Mouse (Mus musculus): ENCODE data around the gene Ifitm3. TPM values are rescaled to one million over a fixed set of nuclear protein-coding genes. Genes with fewer than 3 reads are reported as not detected.
"Not testable (repeated sequence)": the region's sequence is repeated elsewhere in the genome, so short reads cannot be mapped to it uniquely, and the experiment has no call there.

The Ifitm3 gene
- polyA plus RNA-seq, 1 experiment, result 397 TPM

GRCm38 (mm10) chr7:140970931-140971330, 39.6 kb downstream of the Ifitm3 start:
- Histone ChIP-seq H3K4me3 (ENCODE audit: control insufficient read depth, insufficient read depth, low read length) (no peak overlapping the region), H3K36me3 (ENCODE audit: control insufficient read depth, insufficient read depth, low read length) (no peaks in the 10 kb centered on the region), H3K4me1 (replicated peaks; ENCODE audit: control insufficient read depth, insufficient read depth, low read length) (no peaks in the 10 kb centered on the region), H3K27me3 (ENCODE audit: control insufficient read depth, insufficient read depth, low read length) (no peaks in the 10 kb centered on the region), H3K27ac (ENCODE audit: control insufficient read depth, insufficient read depth, low read length) (no peak overlapping the region)
- TF ChIP-seq POLR2A (IDR thresholded peaks at IDR 0.05; ENCODE audit: control insufficient read depth, extremely low read depth, insufficient read depth, low read length, poor library complexity), result no peak
- TF ChIP-seq CTCF (IDR thresholded peaks at IDR 0.05; ENCODE audit: borderline replicate concordance, control insufficient read depth, extremely low read depth, insufficient read depth, low read length, poor library complexity), result no peak
- WGBS, result 60% methylated on average over 7 of the region's 7 CpGs
- DNase-seq, result no peak

- not testable (repeated sequence) for H3K4me3 ChIP-seq (ENCODE audit: control insufficient read depth, insufficient read depth, low read length); H3K36me3 ChIP-seq (ENCODE audit: control insufficient read depth, insufficient read depth, low read length); H3K4me1 ChIP-seq (replicated peaks; ENCODE audit: control insufficient read depth, insufficient read depth, low read length); DNase-seq; H3K27ac ChIP-seq (ENCODE audit: control insufficient read depth, insufficient read depth, low read length); H3K27me3 ChIP-seq (ENCODE audit: control insufficient read depth, insufficient read depth, low read length)
- WGBS, result 29% methylated on average over 3 of the region's 3 CpGs
Measured at GRCm38 (mm10) chr7:140968710-140969109, 41.9 kb downstream of the Ifitm3 start.

DNA sequence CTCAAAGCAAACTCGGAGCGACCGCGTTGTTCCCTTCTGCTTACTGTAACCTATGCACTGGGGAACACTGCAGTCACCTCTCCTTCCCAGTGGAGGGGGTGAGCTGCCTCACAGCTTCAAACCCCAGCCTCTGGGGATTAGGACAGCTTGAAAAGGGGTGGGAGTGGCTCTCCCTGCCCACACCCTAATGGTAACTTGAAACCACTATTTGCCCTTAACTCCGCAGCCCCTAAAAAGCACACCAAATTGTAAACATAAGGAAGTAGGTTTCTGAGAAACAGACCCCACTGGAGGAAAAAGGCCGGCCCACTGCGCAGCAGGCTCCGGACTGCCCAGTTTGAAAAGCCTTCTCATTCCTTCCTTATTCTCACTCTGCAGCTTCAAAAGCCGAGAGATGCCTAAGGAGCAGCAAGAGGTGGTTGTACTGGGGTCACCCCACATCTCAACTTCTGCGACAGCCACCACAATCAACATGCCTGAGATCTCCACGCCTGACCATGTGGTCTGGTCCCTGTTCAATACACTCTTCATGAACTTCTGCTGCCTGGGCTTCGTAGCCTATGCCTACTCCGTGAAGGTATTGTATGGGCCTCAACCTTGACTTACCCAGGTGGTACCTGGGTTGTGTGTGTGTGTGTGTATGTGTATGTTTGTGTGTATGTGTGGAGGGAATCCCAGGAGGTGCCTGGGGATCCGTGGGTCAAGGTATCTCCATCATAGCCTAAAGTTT, 42.5 kb downstream of the Ifitm3 start:
- WGBS, result 17% methylated on average over 14 of the region's 14 CpGs
- no peaks in the 10 kb centered on the region for H3K4me1 ChIP-seq (replicated peaks; ENCODE audit: control insufficient read depth, insufficient read depth, low read length)
- no peak overlapping the region for H3K27ac ChIP-seq (ENCODE audit: control insufficient read depth, insufficient read depth, low read length)
- no peak overlapping the region for H3K4me3 ChIP-seq (ENCODE audit: control insufficient read depth, insufficient read depth, low read length)
- no peaks in the 10 kb centered on the region for H3K27me3 ChIP-seq (ENCODE audit: control insufficient read depth, insufficient read depth, low read length)
- no peak for DNase-seq
- H3K36me3 ChIP-seq (ENCODE audit: control insufficient read depth, insufficient read depth, low read length), result no peaks in the 10 kb centered on the region
- TF ChIP-seq POLR2A (IDR thresholded peaks at IDR 0.05; ENCODE audit: control insufficient read depth, extremely low read depth, insufficient read depth, low read length, poor library complexity) (no peak), CTCF (IDR thresholded peaks at IDR 0.05; ENCODE audit: borderline replicate concordance, control insufficient read depth, extremely low read depth, insufficient read depth, low read length, poor library complexity) (no peak)

GRCm38 (mm10) chr7:140966921-140967320, 43.6 kb downstream of the Ifitm3 start, which contains the start of gene Ifitm1:
Gene Ifitm1, plus strand, starts transcription at chr7:140967221.
- no peaks in the 10 kb centered on the region for H3K36me3 ChIP-seq (ENCODE audit: control insufficient read depth, insufficient read depth, low read length)
- H3K4me3 ChIP-seq (ENCODE audit: control insufficient read depth, insufficient read depth, low read length), result no peak within 1 kb of the TSS
- DNase-seq, result no peak
- 68% methylated on average over 4 of the region's 4 CpGs for WGBS
- no peak within 1 kb of the TSS for H3K27ac ChIP-seq (ENCODE audit: control insufficient read depth, insufficient read depth, low read length)
- TF ChIP-seq POLR2A (IDR thresholded peaks at IDR 0.05; ENCODE audit: control insufficient read depth, extremely low read depth, insufficient read depth, low read length, poor library complexity), result no peak
- TF ChIP-seq CTCF (IDR thresholded peaks at IDR 0.05; ENCODE audit: borderline replicate concordance, control insufficient read depth, extremely low read depth, insufficient read depth, low read length, poor library complexity), result no peak
- no peaks in the 10 kb centered on the region for H3K4me1 ChIP-seq (replicated peaks; ENCODE audit: control insufficient read depth, insufficient read depth, low read length)
- H3K27me3 ChIP-seq (ENCODE audit: control insufficient read depth, insufficient read depth, low read length), result no peaks in the 10 kb centered on the region

GRCm38 (mm10) chr7:140962733-140963132, 47.8 kb downstream of the Ifitm3 start:
- WGBS, result 91% methylated on average over 2 of the region's 2 CpGs
- no peak for DNase-seq
- no peaks in the 10 kb centered on the region for H3K36me3 ChIP-seq (ENCODE audit: control insufficient read depth, insufficient read depth, low read length)
- no peak overlapping the region for H3K27ac ChIP-seq (ENCODE audit: control insufficient read depth, insufficient read depth, low read length)
- no peaks in the 10 kb centered on the region for H3K4me1 ChIP-seq (replicated peaks; ENCODE audit: control insufficient read depth, insufficient read depth, low read length)
- H3K4me3 ChIP-seq (ENCODE audit: control insufficient read depth, insufficient read depth, low read length), result no peak overlapping the region
- no peaks in the 10 kb centered on the region for H3K27me3 ChIP-seq (ENCODE audit: control insufficient read depth, insufficient read depth, low read length)
- TF ChIP-seq POLR2A (IDR thresholded peaks at IDR 0.05; ENCODE audit: control insufficient read depth, extremely low read depth, insufficient read depth, low read length, poor library complexity), result no peak
- no peak for TF ChIP-seq CTCF (IDR thresholded peaks at IDR 0.05; ENCODE audit: borderline replicate concordance, control insufficient read depth, extremely low read depth, insufficient read depth, low read length, poor library complexity)

GRCm38 (mm10) chr7:140961416-140961815, 49.2 kb downstream of the Ifitm3 start:
- Histone ChIP-seq H3K27me3 (ENCODE audit: control insufficient read depth, insufficient read depth, low read length) (no peaks in the 10 kb centered on the region), H3K4me1 (replicated peaks; ENCODE audit: control insufficient read depth, insufficient read depth, low read length) (no peaks in the 10 kb centered on the region), H3K27ac (ENCODE audit: control insufficient read depth, insufficient read depth, low read length) (no peak overlapping the region), H3K36me3 (ENCODE audit: control insufficient read depth, insufficient read depth, low read length) (no peaks in the 10 kb centered on the region), H3K4me3 (ENCODE audit: control insufficient read depth, insufficient read depth, low read length) (no peak overlapping the region)
- TF ChIP-seq POLR2A (IDR thresholded peaks at IDR 0.05; ENCODE audit: control insufficient read depth, extremely low read depth, insufficient read depth, low read length, poor library complexity) (no peak), CTCF (IDR thresholded peaks at IDR 0.05; ENCODE audit: borderline replicate concordance, control insufficient read depth, extremely low read depth, insufficient read depth, low read length, poor library complexity) (no peak)
- no peak for DNase-seq
- 88% methylated on average over 2 of the region's 2 CpGs for WGBS

GRCm38 (mm10) chr7:140960026-140960425, 50.5 kb downstream of the Ifitm3 start:
- Histone ChIP-seq H3K4me1 (replicated peaks; ENCODE audit: control insufficient read depth, insufficient read depth, low read length) (0 out of 2 replicates have a peak, but pooled peaks cover 7% of the 10 kb centered on the region), H3K27me3 (ENCODE audit: control insufficient read depth, insufficient read depth, low read length) (no peaks in the 10 kb centered on the region), H3K36me3 (ENCODE audit: control insufficient read depth, insufficient read depth, low read length) (no peaks in the 10 kb centered on the region), H3K4me3 (ENCODE audit: control insufficient read depth, insufficient read depth, low read length) (no peak overlapping the region), H3K27ac (ENCODE audit: control insufficient read depth, insufficient read depth, low read length) (no peak overlapping the region)
- 94% methylated on average over 5 of the region's 5 CpGs for WGBS
- DNase-seq, result no peak
- TF ChIP-seq CTCF (IDR thresholded peaks at IDR 0.05; ENCODE audit: borderline replicate concordance, control insufficient read depth, extremely low read depth, insufficient read depth, low read length, poor library complexity), result no peak
- no peak for TF ChIP-seq POLR2A (IDR thresholded peaks at IDR 0.05; ENCODE audit: control insufficient read depth, extremely low read depth, insufficient read depth, low read length, poor library complexity)

Other genes starting within 250 kb of the Ifitm3 start
- gene Cyp2e1, start 247.0 kb downstream of the Ifitm3 start, polyA plus RNA-seq (2012; rRNA removed), result 11.2 and 12.2 TPM in 2 replicates
- gene Syce1, start 222.9 kb downstream of the Ifitm3 start, polyA plus RNA-seq (2012; rRNA removed), result 0.27 TPM in 1 of 2 replicates, not detected in the other
- gene Zfp941, start 188.6 kb downstream of the Ifitm3 start, polyA plus RNA-seq (2012; rRNA removed), result 0.04 and 0.22 TPM in 2 replicates
- 12.9 and 15.9 TPM in 2 replicates for gene Urah, start 175.8 kb downstream of the Ifitm3 start, polyA plus RNA-seq (2012; rRNA removed)
- 2.0 and 3.2 TPM in 2 replicates for gene Scgb1c1, start 165.2 kb downstream of the Ifitm3 start, polyA plus RNA-seq (2012; rRNA removed)
- gene Odf3, start 163.0 kb downstream of the Ifitm3 start, polyA plus RNA-seq (2012; rRNA removed), result 0.20 TPM in 1 of 2 replicates, not detected in the other
- not detected in 2 replicates for gene Gm45785, start 154.4 kb downstream of the Ifitm3 start, polyA plus RNA-seq (2012; rRNA removed)
- 175 and 181 TPM in 2 replicates for gene Ric8a, start 153.8 kb downstream of the Ifitm3 start, polyA plus RNA-seq (2012; rRNA removed)
- gene Bet1l, start 153.2 kb downstream of the Ifitm3 start, polyA plus RNA-seq (2012; rRNA removed), result 26.5 and 31.8 TPM in 2 replicates
- 99.7 and 100 TPM in 2 replicates for gene Psmd13, start 128.8 kb downstream of the Ifitm3 start, polyA plus RNA-seq (2012; rRNA removed)
- 23.1 and 27.6 TPM in 2 replicates for gene Sirt3, start 128.5 kb downstream of the Ifitm3 start, polyA plus RNA-seq (2012; rRNA removed)
- gene Cox8b, start 110.3 kb downstream of the Ifitm3 start, polyA plus RNA-seq (2012; rRNA removed), result 159 and 231 TPM in 2 replicates
- 0.32 and 0.71 TPM in 2 replicates for gene Nlrp6, start 89.9 kb downstream of the Ifitm3 start, polyA plus RNA-seq (2012; rRNA removed)
- gene Pgghg, start 69.4 kb downstream of the Ifitm3 start, polyA plus RNA-seq (2012; rRNA removed), result 60.1 and 68.6 TPM in 2 replicates
- gene Ifitm5, start 60.5 kb downstream of the Ifitm3 start, polyA plus RNA-seq (2012; rRNA removed), result 0.43 and 0.81 TPM in 2 replicates
- gene Gm45717, start 54.8 kb downstream of the Ifitm3 start, polyA plus RNA-seq (2012; rRNA removed), result not detected in 2 replicates
- 207 and 296 TPM in 2 replicates for gene Ifitm2, start 54.8 kb downstream of the Ifitm3 start, polyA plus RNA-seq (2012; rRNA removed)
- gene Ifitm1, start 43.5 kb downstream of the Ifitm3 start, polyA plus RNA-seq (2012; rRNA removed), result 39.0 and 60.9 TPM in 2 replicates
- gene Ifitm6, start 7.2 kb upstream of the Ifitm3 start, polyA plus RNA-seq (2012; rRNA removed), result 4.7 and 5.9 TPM in 2 replicates
- not detected in 2 replicates for gene Gm17387, start 18.4 kb upstream of the Ifitm3 start, polyA plus RNA-seq (2012; rRNA removed)
- 1.4 and 1.6 TPM in 2 replicates for gene B4galnt4, start 50.3 kb upstream of the Ifitm3 start, polyA plus RNA-seq (2012; rRNA removed)
- gene Pkp3, start 67.4 kb upstream of the Ifitm3 start, polyA plus RNA-seq (2012; rRNA removed), result 46.8 and 49.9 TPM in 2 replicates
- 62.4 and 67.3 TPM in 2 replicates for gene Sigirr, start 89.8 kb upstream of the Ifitm3 start, polyA plus RNA-seq (2012; rRNA removed)
- 1.5 and 2.9 TPM in 2 replicates for gene Ano9, start 107.0 kb upstream of the Ifitm3 start, polyA plus RNA-seq (2012; rRNA removed)
- gene Ptdss2, start 111.6 kb upstream of the Ifitm3 start, polyA plus RNA-seq (2012; rRNA removed), result 29.9 and 33.8 TPM in 2 replicates
- gene Rnh1, start 162.1 kb upstream of the Ifitm3 start, polyA plus RNA-seq (2012; rRNA removed), result 59.0 and 75.9 TPM in 2 replicates
- gene Hras, start 183.2 kb upstream of the Ifitm3 start, polyA plus RNA-seq (2012; rRNA removed), result 65.6 and 77.9 TPM in 2 replicates
- gene Lrrc56, start 183.4 kb upstream of the Ifitm3 start, polyA plus RNA-seq (2012; rRNA removed), result 7.1 and 7.4 TPM in 2 replicates
- 4.6 and 5.5 TPM in 2 replicates for gene Lmntd2, start 203.3 kb upstream of the Ifitm3 start, polyA plus RNA-seq (2012; rRNA removed)
- gene Rassf7, start 205.1 kb upstream of the Ifitm3 start, polyA plus RNA-seq (2012; rRNA removed), result 29.8 TPM in 2 replicates
- gene Phrf1, start 218.0 kb upstream of the Ifitm3 start, polyA plus RNA-seq (2012; rRNA removed), result 64.1 and 80.2 TPM in 2 replicates

All from thymus, adult 2 months (tissue).